Mouse (Mus musculus): ENCODE data around the gene Notch2. TPM values are rescaled to one million over a fixed set of nuclear protein-coding genes. Genes with fewer than 3 reads are reported as not detected.

Gene Notch2
- total and polyA plus RNA-seq, 2 experiments from 2014 or later: 8.1 to 28.4 TPM

DNA sequence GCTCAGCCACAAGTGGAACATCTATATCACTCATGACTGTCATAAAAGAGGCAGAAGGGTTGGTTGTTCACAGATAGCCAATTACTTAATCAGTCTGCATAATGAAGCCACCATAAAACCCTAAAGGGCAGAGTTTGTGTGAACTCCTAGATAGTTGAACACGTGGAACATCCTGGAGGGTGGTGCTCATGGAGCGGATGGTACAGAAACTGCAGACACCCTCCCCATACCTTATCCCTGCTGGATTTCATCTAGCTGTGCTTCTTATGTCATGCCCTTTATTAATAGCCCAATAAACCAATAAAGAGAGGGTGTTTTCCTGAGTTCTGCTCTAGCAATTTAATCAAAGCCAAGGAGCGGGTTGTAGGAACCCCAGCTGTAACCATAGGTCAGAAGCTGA, 174.4 kb downstream of the Notch2 start:
- H3K4me1 ChIP-seq (ENCODE audit: insufficient read depth): no peaks in the 10 kb centered on the region
- no peak overlapping the region for H3K27ac ChIP-seq (ENCODE audit: low read depth, low read length)
- ATAC-seq (no peak), DNase-seq (no peak)
- no peak overlapping the region for H3K4me2 ChIP-seq (ENCODE audit: low read depth)
- no peak overlapping the region for H3K4me3 ChIP-seq (ENCODE audit: low read depth, low read length)
- TF ChIP-seq CTCF (IDR thresholded peaks at IDR 0.05; ENCODE audit: low read depth): no peak
- no peaks in the 10 kb centered on the region for H3K27me3 ChIP-seq (ENCODE audit: insufficient read depth, low read length)
- no peaks in the 10 kb centered on the region for H3K36me3 ChIP-seq (ENCODE audit: insufficient read depth)
- no peaks in the 10 kb centered on the region for H3K9me3 ChIP-seq (ENCODE audit: low read length)
- no peak overlapping the region for H3K9ac ChIP-seq
- 92% methylated on average over 3 of the region's 3 CpGs for WGBS

DNA sequence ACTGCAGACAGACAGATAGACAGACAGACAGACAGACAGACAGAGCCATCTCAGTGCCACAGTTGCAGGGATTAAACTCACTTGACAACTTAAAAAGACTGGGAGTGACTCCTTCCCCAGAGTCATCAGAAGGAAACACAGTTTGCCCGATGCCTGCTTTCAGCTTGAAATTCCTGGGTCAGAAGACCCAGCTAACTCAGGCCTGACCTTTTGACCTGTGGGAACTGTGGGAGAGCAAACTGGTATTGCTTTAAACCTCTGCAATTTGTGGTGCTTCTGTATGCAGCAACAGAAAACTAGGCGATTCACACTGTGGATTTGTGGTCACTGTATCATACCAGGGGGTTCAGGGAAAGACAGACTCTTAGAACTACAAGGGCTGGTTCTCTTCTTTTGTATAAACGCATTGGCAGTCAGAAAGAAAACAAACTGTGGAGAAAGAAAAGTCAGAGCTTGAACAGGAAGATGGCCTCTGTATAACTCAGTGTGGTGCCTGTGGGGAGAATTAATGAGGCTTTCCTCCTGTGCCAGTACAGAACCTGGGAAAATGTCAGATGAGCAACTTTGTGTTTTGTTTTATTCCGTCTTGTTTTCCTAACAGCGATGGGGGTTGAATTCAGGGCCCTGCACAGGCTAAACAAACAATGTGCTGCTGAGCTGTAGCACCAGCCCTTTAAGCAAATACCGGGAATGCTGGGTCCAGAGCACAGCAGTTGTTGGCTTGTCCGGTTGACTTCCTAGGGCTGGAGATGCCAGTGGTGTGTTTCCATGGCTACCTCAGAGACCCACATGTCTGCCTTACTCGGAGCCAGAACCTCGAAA, 184.6 kb downstream of the Notch2 start:
- 13% methylated on average over 9 of the region's 9 CpGs for WGBS
- H3K4me2 ChIP-seq (ENCODE audit: low read depth): no peak overlapping the region
- H3K27ac ChIP-seq (ENCODE audit: low read depth, low read length): no peak overlapping the region

DNA sequence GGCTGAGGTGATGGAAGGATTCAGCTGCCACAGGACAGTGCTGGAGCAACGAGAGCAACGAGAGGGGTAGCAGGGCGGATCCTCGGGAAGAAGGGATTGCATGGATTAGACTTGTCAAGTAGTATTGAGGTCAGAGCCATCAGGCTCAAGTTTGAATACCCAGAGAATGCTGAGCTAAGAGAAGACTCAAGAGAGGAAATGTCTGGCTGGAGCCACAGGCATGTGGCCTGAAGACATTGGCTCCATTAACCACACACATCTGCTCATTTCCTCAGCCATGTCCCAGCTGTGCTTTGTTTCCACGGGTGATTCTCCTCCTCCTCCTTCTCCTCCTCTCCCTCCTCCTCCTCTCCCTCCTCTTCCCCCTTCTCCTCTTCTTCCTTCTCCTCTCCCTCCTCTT, 186.4 kb downstream of the Notch2 start:
- ATAC-seq (no peak), DNase-seq (no peak)
- no peak overlapping the region for H3K9ac ChIP-seq
- no peak overlapping the region for H3K27ac ChIP-seq (ENCODE audit: low read depth, low read length)
- no peak for TF ChIP-seq CTCF (IDR thresholded peaks at IDR 0.05; ENCODE audit: low read depth)
- no peaks in the 10 kb centered on the region for H3K36me3 ChIP-seq (ENCODE audit: insufficient read depth)
- no peaks in the 10 kb centered on the region for H3K9me3 ChIP-seq (ENCODE audit: low read length)
- H3K4me1 ChIP-seq (ENCODE audit: insufficient read depth): no peaks in the 10 kb centered on the region
- no peak overlapping the region for H3K4me2 ChIP-seq (ENCODE audit: low read depth)
- 73% methylated on average over 5 of the region's 5 CpGs for whole genome bisulfite sequencing
- H3K27me3 ChIP-seq (ENCODE audit: insufficient read depth, low read length): no peaks in the 10 kb centered on the region
- H3K4me3 ChIP-seq (ENCODE audit: low read depth, low read length): no peak overlapping the region

More for the DNA sequence above, 184.6 kb downstream of the Notch2 start:
- Histone ChIP-seq H3K9me3 (ENCODE audit: low read length) (no peaks in the 10 kb centered on the region), H3K4me3 (ENCODE audit: low read depth, low read length) (no peak overlapping the region), H3K36me3 (ENCODE audit: insufficient read depth) (no peaks in the 10 kb centered on the region), H3K27me3 (ENCODE audit: insufficient read depth, low read length) (no peaks in the 10 kb centered on the region), H3K9ac (no peak overlapping the region), H3K4me1 (ENCODE audit: insufficient read depth) (no peaks in the 10 kb centered on the region)
- DNase-seq (no peak), ATAC-seq (peak; percentile 42)
- TF ChIP-seq CTCF (IDR thresholded peaks at IDR 0.05; ENCODE audit: low read depth): no peak

Other genes with a start within 250 kb of the Notch2 start
- 92.8 and 118 TPM in 2 replicates for gene Pde4dip, start 124.8 kb upstream of the Notch2 start, total RNA-seq (2014; rRNA removed)
- gene Pde4dip, start 124.8 kb upstream of the Notch2 start, polyA plus RNA-seq (2015; fragmentation: Nextera tagmentation; extraction: Ambion mirVana): 40.6 and 53.1 TPM in 2 replicates
- 71.3 and 73.9 TPM in 2 replicates for gene Sec22b, start 112.3 kb upstream of the Notch2 start, total RNA-seq (2014; rRNA removed)
- gene Sec22b, start 112.3 kb upstream of the Notch2 start, polyA plus RNA-seq (2015; fragmentation: Nextera tagmentation; extraction: Ambion mirVana): 83.4 and 91.4 TPM in 2 replicates
- gene Adam30, start 147.1 kb downstream of the Notch2 start, total RNA-seq (2014; rRNA removed): not detected in 2 replicates
- not detected in 2 replicates for gene Adam30, start 147.1 kb downstream of the Notch2 start, polyA plus RNA-seq (2015; fragmentation: Nextera tagmentation; extraction: Ambion mirVana)
- gene Reg4, start 208.6 kb downstream of the Notch2 start, total RNA-seq (2014; rRNA removed): not detected in 2 replicates
- gene Reg4, start 208.6 kb downstream of the Notch2 start, polyA plus RNA-seq (2015; fragmentation: Nextera tagmentation; extraction: Ambion mirVana): not detected in 2 replicates